Mouse (Mus musculus) naive thymus-derived CD4-positive, alpha-beta T cell, adult 2 months (primary cell): ENCODE measurements around the gene Wnt5a.

Experiments
- DNase-seq: peaks from one replicate; pipeline ENCODE4 v3.0.0-alpha.2; 2011; ENCODE audit warnings: low read depth

Gene Wnt5a

GRCm38 (mm10) chr14:28504101-28505050, at the start of gene Wnt5a:
Gene Wnt5a (plus strand): TSS chr14:28504750.
- no peak for DNase-seq

- DNase-seq: no peak
These were observed 48.0 kb upstream of the Wnt5a start for GRCm38 (mm10) chr14:28456372-28457076.

- DNase-seq: no peak
These were observed 47.1 kb upstream of the Wnt5a start for GRCm38 (mm10) chr14:28457428-28457827.

- DNase-seq: no peak
These were observed 36.6 kb upstream of the Wnt5a start for GRCm38 (mm10) chr14:28467956-28468355.

- DNase-seq: no peak
These were observed 34.9 kb upstream of the Wnt5a start for GRCm38 (mm10) chr14:28469696-28470095.

GRCm38 (mm10) chr14:28470212-28470611, 34.3 kb upstream of the Wnt5a start:
- DNase-seq: no peak

GRCm38 (mm10) chr14:28475012-28475411, 29.5 kb upstream of the Wnt5a start:
- no peak for DNase-seq

- DNase-seq: no peak
These were observed 29.1 kb upstream of the Wnt5a start for GRCm38 (mm10) chr14:28475421-28475820.

GRCm38 (mm10) chr14:28476746-28477145, 27.8 kb upstream of the Wnt5a start:
- DNase-seq: no peak

- DNase-seq: no peak
These were observed 23.7 kb upstream of the Wnt5a start for GRCm38 (mm10) chr14:28480866-28481265.

GRCm38 (mm10) chr14:28493806-28494205, 10.7 kb upstream of the Wnt5a start:
- DNase-seq: no peak

- DNase-seq: no peak
These were observed 10.3 kb upstream of the Wnt5a start for GRCm38 (mm10) chr14:28494273-28494672.

- no peak for DNase-seq
These were observed 3.2 kb upstream of the Wnt5a start for GRCm38 (mm10) chr14:28501216-28501878.

- no peak for DNase-seq
These were observed 1.3 kb upstream of the Wnt5a start for GRCm38 (mm10) chr14:28503276-28503675.

- no peak for DNase-seq
These were observed 568 bp downstream of the Wnt5a start for GRCm38 (mm10) chr14:28505051-28505585.

- DNase-seq: no peak
These were observed 1.2 kb downstream of the Wnt5a start for GRCm38 (mm10) chr14:28505586-28506375.

- no peak for DNase-seq
These were observed 1.9 kb downstream of the Wnt5a start for GRCm38 (mm10) chr14:28506376-28506831.

- no peak for DNase-seq
These were observed 2.5 kb downstream of the Wnt5a start for GRCm38 (mm10) chr14:28507011-28507410.

GRCm38 (mm10) chr14:28507471-28507870, 2.9 kb downstream of the Wnt5a start:
- DNase-seq: no peak

- no peak for DNase-seq
These were observed 4.0 kb downstream of the Wnt5a start for GRCm38 (mm10) chr14:28508288-28509258.
